Mouse (Mus musculus) heart, embryonic 11.5 days (tissue): ENCODE results near the gene Fam181a. TPM values are rescaled to one million over a fixed set of nuclear protein-coding genes. Genes with fewer than 3 reads are reported as not detected.

ENCODE experiments used
- polyA plus RNA-seq: library from polyadenylated mRNA; unstranded; fragments of >200 nt; fragmentation: Nextera tagmentation; extraction: Ambion mirVana; gene quantifications from 2 replicates; pipeline ENCODE4 v1.2.1, GENCODE M21; 2014

The Fam181a gene
- polyA plus RNA-seq, 1 experiment from 2014 or later, result not detected

Other genes starting within 250 kb of the Fam181a start
- gene Prima1, start 68.8 kb upstream of the Fam181a start, polyA plus RNA-seq, result 0.19 and 0.41 TPM in 2 replicates
- 225 and 236 TPM in 2 replicates for gene Asb2, start 45.0 kb downstream of the Fam181a start, polyA plus RNA-seq
- 20.1 and 24.3 TPM in 2 replicates for gene Otub2, start 77.7 kb downstream of the Fam181a start, polyA plus RNA-seq
- gene 9330161L09Rik, start 96.8 kb downstream of the Fam181a start, polyA plus RNA-seq, result 0.52 and 0.53 TPM in 2 replicates
- 72.5 and 74.2 TPM in 2 replicates for gene Ddx24, start 114.9 kb downstream of the Fam181a start, polyA plus RNA-seq
- 11.5 and 12.1 TPM in 2 replicates for gene Ifi27, start 123.2 kb downstream of the Fam181a start, polyA plus RNA-seq
- gene Ifi27l2a, start 132.7 kb downstream of the Fam181a start, polyA plus RNA-seq, result 0.92 and 1.8 TPM in 2 replicates
- gene Ifi27l2b, start 146.2 kb downstream of the Fam181a start, polyA plus RNA-seq, result not detected in 2 replicates
- gene Ppp4r4, start 221.3 kb downstream of the Fam181a start, polyA plus RNA-seq, result 0.27 and 0.60 TPM in 2 replicates